Mouse (Mus musculus) brain, embryonic 14.5 days (tissue): Measurements from ENCODE around the gene Tcf12.

Experiments
- CTCF ChIP-seq: fragments of 200-500 bp; IDR thresholded peaks from 2 replicates; pipeline ENCODE4 v1.5.1; 2012; ENCODE audit warnings: inconsistent platforms, mild to moderate bottlenecking, moderate library complexity, borderline replicate concordance; ENCODE audit not compliant: insufficient read depth, insufficient read length; ENCODE audit errors: extremely low read depth
- POLR2A ChIP-seq: fragments of 200-500 bp; IDR thresholded peaks from 2 replicates; pipeline ENCODE4 v1.6.1; 2012; ENCODE audit warnings: mild to moderate bottlenecking, inconsistent platforms, borderline replicate concordance; ENCODE audit not compliant: poor library complexity, insufficient read depth, insufficient read length, severe bottlenecking; ENCODE audit errors: extremely low read depth

DNA sequence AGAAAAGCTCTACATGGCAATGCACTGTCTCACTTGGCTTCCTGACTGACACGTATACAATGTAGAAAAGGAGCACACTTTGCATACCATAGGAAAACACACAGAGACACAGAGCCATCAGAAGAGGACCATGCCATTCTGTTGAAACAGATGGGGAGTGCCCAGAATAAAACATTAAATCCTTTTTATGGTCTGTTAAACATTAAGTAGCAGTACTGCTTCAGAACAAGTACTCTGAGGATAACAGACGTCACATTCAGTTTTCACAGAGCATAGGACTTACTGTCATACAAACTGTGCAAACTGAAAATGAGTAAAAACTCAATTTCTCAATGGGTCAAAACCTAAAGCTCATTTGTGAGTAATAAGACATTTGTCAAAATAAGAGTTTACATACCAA, 158.5 kb downstream of the Tcf12 start:
- TF ChIP-seq CTCF (no peak), POLR2A (no peak)
